ENCODE assay signal across 8 mouse cellular contexts in the genomic region with DNA sequence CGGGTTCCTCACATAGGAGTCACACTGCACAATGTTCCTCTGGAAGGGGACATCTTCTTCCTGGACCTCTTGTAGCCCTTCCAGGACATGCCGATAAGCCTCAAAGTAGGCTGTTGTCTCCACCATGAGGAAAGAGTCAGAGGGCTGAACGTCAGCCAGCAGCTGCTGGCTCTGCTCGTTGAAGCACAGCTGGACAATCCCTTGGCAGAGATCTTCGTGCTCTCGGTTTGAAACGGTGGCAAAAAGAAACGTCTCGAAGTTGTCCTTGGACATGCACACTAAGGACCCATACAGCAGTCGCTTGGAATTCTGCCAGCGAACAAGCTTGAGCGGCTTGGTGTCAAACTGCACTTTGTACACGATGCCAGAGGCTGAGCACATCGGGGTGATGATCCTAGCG. TPM values are rescaled to one million over a fixed set of nuclear protein-coding genes. Genes with fewer than 3 reads are reported as not detected.
A peak's percentile ranks its signal among the peaks of the same experiment; 100 is the strongest.
DNase-seq lines count a peak whose midpoint lies in the region; ATAC-seq lines count a peak whose summit lies in the region.
"Had no signal": no experiment of that assay in that cellular context is flagged by ENCODE, and none has a peak within 500 bp of the region (broad histone marks: within the 10 kb centered on the region; RNA-seq: fewer than 3 reads in every experiment).

No protein-coding gene starts in this region.

- DNase-seq in layer of hippocampus, adult 9-11 months, result peak; percentile 54
- DNase-seq in layer of hippocampus, adult 9-10 months (ENCODE audit: low spot score), result no peak
- DNase-seq in gastrocnemius, postnatal 25 days, result peak; percentile 53
- peak; percentile 69 to 72 for DNase-seq in heart, postnatal 36 days
- DNase-seq in lung, postnatal 25 days (ENCODE audit: low spot score), result peak; percentile 29
- DNase-seq in embryo, embryonic 10.5 days (ENCODE audit: low spot score), result no peak

- intact Hi-C loops in heart, postnatal 36 days (cut with DNase I), result no loop called here

- no peak for ATAC-seq in granulocyte monocyte progenitor cell, adult 5-6 weeks (replicated peaks; ENCODE audit: poor library complexity, severe bottlenecking)
- ATAC-seq: intestine, embryonic 15.5 days had no signal

RNA-seq across cellular contexts. Expression of a gene that starts 7.4 kb away (rescaled TPM):
- total RNA-seq in gastrocnemius, postnatal 25 days (2021), result 10 to 100 TPM; 19.3 to 21.6 TPM
- 10 to 100 TPM; 36.2 to 44.8 TPM for total RNA-seq in heart, postnatal 36 days (2021)
- 25.4 and 28.2 TPM in 2 replicates for total RNA-seq in granulocyte monocyte progenitor cell, adult 5-6 weeks (2014; fragmentation: Nextera tagmentation)
- total RNA-seq in granulocyte monocyte progenitor cell, adult 5-6 weeks (2017), result 23.1 and 29.1 TPM in 2 replicates

RNA-seq across cellular contexts. Expression of a gene that starts 40.4 kb away (rescaled TPM):
- 1 to 10 TPM; 5.5 to 6.8 TPM for total RNA-seq in gastrocnemius, postnatal 25 days (2021)
- total RNA-seq in heart, postnatal 36 days (2021), result 10 to 100 TPM; 10.8 to 11.3 TPM
- total RNA-seq in granulocyte monocyte progenitor cell, adult 5-6 weeks (2014; fragmentation: Nextera tagmentation), result 61.9 and 68.6 TPM in 2 replicates
- total RNA-seq in granulocyte monocyte progenitor cell, adult 5-6 weeks (2017), result 97.9 and 106 TPM in 2 replicates

RNA-seq across cellular contexts. Expression of a gene that starts 59.3 kb away (rescaled TPM):
- 10 to 100 TPM; 30.4 to 32.3 TPM for total RNA-seq in gastrocnemius, postnatal 25 days (2021)
- 10 to 100 TPM; 44.5 to 45.1 TPM for total RNA-seq in heart, postnatal 36 days (2021)
- total RNA-seq in granulocyte monocyte progenitor cell, adult 5-6 weeks (2014; fragmentation: Nextera tagmentation), result 46.7 and 50.7 TPM in 2 replicates
- total RNA-seq in granulocyte monocyte progenitor cell, adult 5-6 weeks (2017), result 25.4 and 34.3 TPM in 2 replicates

Comparison
In these comparisons a context has a peak if more than half of its experiments do, and no peak if none do; other contexts are left out.
1. DNase-seq: peak in layer of hippocampus, adult 9-11 months (single experiment), gastrocnemius, postnatal 25 days (single experiment), heart, postnatal 36 days (2 of 2) and lung, postnatal 25 days (single experiment); none in layer of hippocampus, adult 9-10 months (single experiment) and embryo, embryonic 10.5 days (single experiment).
2. RNA of a gene that starts 40.4 kb away (total RNA-seq): 61.9 to 106 TPM in granulocyte monocyte progenitor cell, adult 5-6 weeks; 10.8 to 11.3 TPM in heart, postnatal 36 days and 5.5 to 6.8 TPM in gastrocnemius, postnatal 25 days; every median in the first group is over 4 times any median in the second.